Mouse (Mus musculus) spleen, adult 2 months (tissue): ENCODE measurements around the gene Lgi2. TPM values are rescaled to one million over a fixed set of nuclear protein-coding genes. Genes with fewer than 3 reads are reported as not detected.
A peak's percentile ranks its signal among the peaks of the same experiment; 100 is the strongest.

Source experiments
- DNase-seq, 2 experiments: peaks; one replicate each; pipeline versions ENCODE4 v3.0.0 to v3.0.0-alpha.2; 2012 to 2021; ENCODE audit warnings: low spot score in 2 of 2, low read depth in 1 of 2
- H3K27ac ChIP-seq: fragments of 200-500 bp; 2 replicates; pipeline ENCODE4 v1.5.1; 2012; ENCODE audit warnings: low read length, inconsistent platforms; ENCODE audit not compliant: insufficient read depth
- H3K27me3 ChIP-seq: fragments of 200-500 bp; 2 replicates; pipeline ENCODE4 v1.6.1; 2012; ENCODE audit warnings: mild to moderate bottlenecking, moderate library complexity, low read length, inconsistent platforms; ENCODE audit not compliant: control insufficient read depth, insufficient read depth
- H3K36me3 ChIP-seq: fragments of 200-500 bp; 2 replicates; pipeline ENCODE4 v1.6.1; 2012; ENCODE audit warnings: mild to moderate bottlenecking, low read length, inconsistent platforms; ENCODE audit not compliant: control insufficient read depth, insufficient read depth
- H3K4me1 ChIP-seq: fragments of 200-500 bp; 2 replicates; pipeline ENCODE4 v1.6.1; 2011; ENCODE audit warnings: inconsistent platforms; ENCODE audit not compliant: control insufficient read depth, insufficient read depth, insufficient read length
- H3K4me3 ChIP-seq: fragments of 200-500 bp; 2 replicates; pipeline ENCODE4 v1.5.1; 2011; ENCODE audit warnings: mild to moderate bottlenecking, inconsistent platforms; ENCODE audit not compliant: insufficient read depth, insufficient read length; ENCODE audit errors: extremely low read depth
- CTCF ChIP-seq: fragments of 200-500 bp; IDR thresholded peaks from 2 replicates; pipeline ENCODE4 v1.5.1; 2011; ENCODE audit warnings: mild to moderate bottlenecking, inconsistent platforms; ENCODE audit not compliant: insufficient read depth, insufficient read length, insufficient replicate concordance; ENCODE audit errors: extremely low read depth
- POLR2A ChIP-seq: fragments of 200-500 bp; IDR thresholded peaks from 2 replicates; pipeline ENCODE4 v1.6.1; 2011; ENCODE audit warnings: low read depth, low read length, inconsistent platforms
- WGBS: fragments of 180-500 bp; shearing (Covaris S2); methylation state at CpG from one replicate; pipeline ENCODE4 v1.1.7; 2018; 5-methylcytosine and 5-hydroxymethylcytosine counted together
- polyA plus RNA-seq: library from polyadenylated mRNA; depleted of rRNA; stranded (reverse); fragments of >200 nt; gene quantifications from 2 replicates; pipeline ENCODE4 v1.2.3, GENCODE M21; 2012

The Lgi2 gene
- polyA plus RNA-seq, 1 experiment, result 0.12 TPM

DNA sequence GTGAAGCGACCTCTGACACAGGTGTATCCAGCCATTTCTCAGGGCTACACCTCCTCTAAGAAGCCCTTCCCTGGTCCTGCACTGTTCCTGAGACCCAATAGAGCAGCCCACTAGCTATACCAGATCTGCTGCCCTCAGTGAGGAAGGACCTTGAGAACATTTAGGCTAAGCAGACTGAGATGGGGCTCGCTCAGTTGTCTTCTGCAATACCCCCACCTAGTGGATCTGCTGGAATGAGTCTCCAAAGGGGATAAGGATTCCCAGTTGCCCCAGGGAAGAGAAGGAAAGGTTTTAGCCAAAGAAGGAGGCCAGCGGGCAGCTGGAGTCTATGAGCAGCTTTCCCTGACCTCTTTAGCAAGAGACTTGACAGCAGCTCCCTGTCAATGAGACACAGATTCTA lies 42.1 kb downstream of the Lgi2 start:
- 80% methylated on average over 3 of the region's 3 CpGs for WGBS
- DNase-seq, result no peak
- no peak for TF ChIP-seq POLR2A
- TF ChIP-seq CTCF, result no peak
- Histone ChIP-seq H3K27me3 (no peaks in the 10 kb centered on the region), H3K4me3 (no peak overlapping the region), H3K36me3 (no peaks in the 10 kb centered on the region), H3K27ac (no peak overlapping the region), H3K4me1 (no peaks in the 10 kb centered on the region)

DNA sequence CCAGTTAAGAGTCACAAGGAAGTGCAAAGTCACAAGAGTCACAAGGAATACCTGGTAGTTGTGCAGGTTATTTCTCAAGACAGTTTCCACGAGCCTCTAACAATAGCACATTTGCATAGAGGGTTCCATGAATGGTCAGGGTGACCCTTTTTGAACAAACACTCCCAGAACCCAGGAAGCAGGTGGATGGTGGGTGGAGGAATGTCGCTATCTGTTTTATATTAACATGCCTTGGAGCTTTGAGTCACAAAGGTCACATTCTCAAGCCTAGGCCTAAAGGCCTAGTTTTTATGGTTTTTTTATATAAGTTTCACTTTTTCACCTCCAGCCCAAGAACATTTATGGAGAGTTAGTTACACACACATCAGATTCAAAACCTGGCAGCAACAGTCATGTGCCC lies 46.3 kb downstream of the Lgi2 start:
- no peaks in the 10 kb centered on the region for H3K4me1 ChIP-seq
- TF ChIP-seq CTCF (no peak), POLR2A (no peak)
- WGBS, result 93% methylated on average over 2 of the region's 2 CpGs
- no peak for DNase-seq
- no peak overlapping the region for H3K4me3 ChIP-seq
- no peak overlapping the region for H3K27ac ChIP-seq
- H3K27me3 ChIP-seq, result 0 out of 2 replicates have a peak, but pooled peaks cover 1% of the 10 kb centered on the region
- no peaks in the 10 kb centered on the region for H3K36me3 ChIP-seq

DNA sequence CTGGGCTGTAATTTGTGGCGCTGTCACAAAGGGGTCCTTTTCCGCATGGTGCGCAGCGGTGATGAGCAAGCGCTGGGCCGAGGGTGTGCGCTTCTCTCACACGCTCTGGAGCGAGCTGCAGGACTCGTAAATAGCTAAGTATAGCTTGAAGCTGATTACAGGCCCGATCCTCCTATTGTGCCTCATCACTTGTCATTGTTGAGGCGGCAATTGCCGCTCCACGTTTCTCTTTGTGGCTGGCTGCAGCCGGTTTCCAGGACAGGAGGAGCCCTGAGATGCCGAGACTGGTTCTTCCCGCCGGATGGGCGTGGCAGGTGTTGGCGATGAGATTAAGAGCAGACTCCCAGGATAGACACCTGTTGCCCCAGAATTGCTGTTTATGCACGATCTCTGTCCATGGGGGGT lies 50.2 kb downstream of the Lgi2 start:
- 35% methylated on average over 21 of the region's 21 CpGs for WGBS
- Histone ChIP-seq H3K36me3 (no peaks in the 10 kb centered on the region), H3K27me3 (0 out of 2 replicates have a peak, but pooled peaks cover 1% of the 10 kb centered on the region), H3K27ac (no peak overlapping the region), H3K4me1 (no peaks in the 10 kb centered on the region), H3K4me3 (no peak overlapping the region)
- no peak for TF ChIP-seq CTCF
- no peak for TF ChIP-seq POLR2A
- no peak for DNase-seq

DNA sequence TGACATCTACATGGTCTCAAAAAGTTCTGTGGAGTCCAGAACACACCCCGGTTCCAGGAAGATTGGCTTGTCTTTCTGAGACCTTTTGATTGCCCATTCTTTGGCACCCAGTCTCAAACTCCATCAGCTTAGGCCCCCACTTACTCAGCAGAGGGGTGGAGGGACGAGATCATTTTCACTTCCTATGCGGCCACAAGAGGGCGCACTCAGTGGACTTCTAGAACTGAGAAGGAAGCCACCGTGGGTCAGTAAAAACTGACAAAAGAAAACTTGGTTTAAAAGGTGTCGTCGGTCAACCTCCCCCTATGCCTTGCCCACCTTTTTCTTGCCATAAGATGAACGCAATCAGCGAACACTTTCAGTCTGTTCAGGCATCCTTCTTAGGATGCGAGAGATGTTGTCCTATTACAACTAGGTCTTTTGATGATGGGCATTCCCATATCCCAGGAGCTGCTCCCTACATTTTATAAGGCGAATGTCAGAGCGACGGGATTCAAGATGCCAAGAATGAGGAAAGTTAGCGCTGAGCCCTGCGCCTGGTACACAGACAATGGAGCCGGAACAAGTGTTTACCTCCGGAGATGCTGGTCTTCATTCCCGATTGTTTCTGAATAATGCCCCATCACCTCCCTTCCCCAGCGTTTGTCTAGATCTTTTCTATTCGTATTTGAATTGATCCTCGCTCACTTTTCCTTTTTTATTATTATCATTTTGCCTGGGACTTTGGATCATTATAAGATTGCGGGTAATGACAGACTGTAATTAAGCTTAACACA lies 50.8 kb downstream of the Lgi2 start:
- H3K36me3 ChIP-seq, result no peaks in the 10 kb centered on the region
- no peaks in the 10 kb centered on the region for H3K4me1 ChIP-seq
- TF ChIP-seq CTCF (peak; percentile 42; the same call in 1 of the 2 replicates), POLR2A (no peak)
- no peak overlapping the region for H3K27ac ChIP-seq
- 31% methylated on average over 22 of the region's 22 CpGs for WGBS
- peak; percentile 3 to 33 for DNase-seq
- H3K27me3 ChIP-seq, result 0 out of 2 replicates have a peak, but pooled peaks cover 1% of the 10 kb centered on the region
- H3K4me3 ChIP-seq, result no peak overlapping the region

DNA sequence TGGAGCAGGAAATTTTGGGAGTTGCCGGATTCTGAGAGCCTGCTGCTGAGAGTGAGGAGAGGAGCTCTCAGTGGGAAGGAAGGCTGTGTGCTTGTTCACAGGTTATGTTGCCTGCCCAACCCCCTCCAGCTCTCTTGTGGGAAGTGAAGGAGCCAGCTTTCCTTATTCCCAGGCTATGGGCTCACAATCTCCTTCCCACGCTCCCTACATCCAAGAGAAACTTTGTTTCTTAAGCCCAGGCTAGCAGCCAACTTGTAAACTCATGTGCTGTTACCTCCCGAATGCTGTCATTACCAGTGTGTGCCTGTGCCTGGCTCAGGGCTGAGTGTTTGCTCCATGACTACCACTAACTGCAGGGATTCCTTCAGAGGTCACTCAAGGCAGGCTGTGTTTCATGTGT lies 55.2 kb downstream of the Lgi2 start:
- no peak for TF ChIP-seq CTCF
- TF ChIP-seq POLR2A, result no peak
- WGBS, result 89% methylated on average over 3 of the region's 3 CpGs
- no peak overlapping the region for H3K4me3 ChIP-seq
- no peaks in the 10 kb centered on the region for H3K4me1 ChIP-seq
- DNase-seq, result no peak
- H3K27ac ChIP-seq, result no peak overlapping the region
- no peaks in the 10 kb centered on the region for H3K36me3 ChIP-seq
- H3K27me3 ChIP-seq, result 0 out of 2 replicates have a peak, but pooled peaks cover 1% of the 10 kb centered on the region

DNA sequence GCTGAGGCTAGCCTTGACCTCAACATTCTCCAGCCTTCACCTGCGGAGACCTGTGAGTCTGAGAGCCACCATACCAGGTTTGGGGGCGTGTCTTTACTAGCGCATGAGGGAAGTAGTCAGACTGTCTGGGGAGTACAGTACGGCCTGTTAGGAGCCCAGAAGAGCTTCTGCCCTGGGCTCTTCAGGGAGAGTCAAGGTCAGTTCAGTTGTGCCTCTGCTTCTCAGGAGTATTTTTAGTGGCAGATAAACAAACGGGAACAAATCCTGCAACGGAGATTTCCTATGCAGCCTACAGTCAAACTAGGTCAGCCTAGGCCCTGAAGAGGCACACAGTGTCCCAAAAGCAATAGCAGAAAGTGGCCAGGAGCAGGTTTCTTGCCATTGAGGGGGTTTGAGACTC lies 56.8 kb downstream of the Lgi2 start:
- no peaks in the 10 kb centered on the region for H3K36me3 ChIP-seq
- H3K27ac ChIP-seq, result no peak overlapping the region
- no peaks in the 10 kb centered on the region for H3K27me3 ChIP-seq
- no peaks in the 10 kb centered on the region for H3K4me1 ChIP-seq
- TF ChIP-seq CTCF, result no peak
- 89% methylated on average over 6 of the region's 6 CpGs for WGBS
- DNase-seq, result no peak
- no peak overlapping the region for H3K4me3 ChIP-seq

DNA sequence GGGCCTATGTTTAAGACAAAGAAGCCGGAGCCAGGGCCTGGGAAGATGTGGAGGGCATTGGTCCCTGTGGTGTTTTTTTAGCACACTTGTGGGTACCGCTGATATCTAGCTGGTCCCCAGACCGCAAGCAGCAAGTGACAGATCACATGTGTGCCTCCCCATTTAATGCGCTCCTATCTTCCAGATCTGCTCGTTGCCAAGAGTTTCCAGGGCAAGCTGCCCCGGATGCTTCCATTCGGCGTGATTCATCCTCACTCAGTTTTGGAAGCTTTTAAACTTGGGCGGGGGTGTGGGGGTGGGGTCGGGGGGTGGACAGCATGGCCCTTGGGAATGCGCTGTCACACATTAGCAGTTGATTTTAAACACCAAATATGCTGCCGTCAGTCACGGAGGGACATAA lies 61.6 kb downstream of the Lgi2 start:
- no peak for DNase-seq
- WGBS, result 83% methylated on average over 13 of the region's 13 CpGs

More for the DNA sequence above, 61.6 kb downstream of the Lgi2 start:
- H3K4me3 ChIP-seq, result no peak overlapping the region
- no peaks in the 10 kb centered on the region for H3K4me1 ChIP-seq
- TF ChIP-seq POLR2A (no peak), CTCF (no peak)
- H3K27ac ChIP-seq, result no peak overlapping the region
- H3K27me3 ChIP-seq, result no peaks in the 10 kb centered on the region
- H3K36me3 ChIP-seq, result no peaks in the 10 kb centered on the region
